Mouse (Mus musculus): ENCODE results near the gene Gata3.

The Gata3 gene

GRCm38 (mm10) chr2:9880271-9880670 is 9.6 kb downstream of the Gata3 start:
- no peak for TF ChIP-seq GATA4 (IDR thresholded peaks at IDR 0.05; ENCODE audit: insufficient replicate concordance, low read length)

DNA sequence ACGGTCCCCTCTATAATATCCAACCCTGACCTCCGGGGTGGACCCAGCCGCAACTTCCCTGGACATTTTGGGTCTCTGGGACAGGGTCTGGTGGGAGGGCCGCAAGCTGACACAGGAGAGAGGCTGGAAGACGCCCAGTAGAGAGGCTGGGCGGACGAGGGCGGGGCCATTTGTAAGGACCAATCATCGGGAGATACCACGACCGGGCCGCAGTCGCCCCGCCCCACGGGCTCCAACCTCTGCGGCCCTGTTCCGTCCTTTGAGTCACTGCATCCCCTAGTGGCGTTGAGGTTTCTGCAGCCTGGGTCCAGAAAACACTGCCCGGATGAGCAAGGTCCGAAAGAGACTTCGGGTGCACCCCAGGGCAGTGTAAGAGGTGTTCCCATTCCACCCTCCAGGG is 10.3 kb downstream of the Gata3 start:
- TF ChIP-seq GATA4 (IDR thresholded peaks at IDR 0.05; ENCODE audit: insufficient replicate concordance, low read length): no peak; the same call in 1 of the 2 replicates

GRCm38 (mm10) chr2:9879092-9879491 is 10.7 kb downstream of the Gata3 start:
- no peak for TF ChIP-seq GATA4 (IDR thresholded peaks at IDR 0.05; ENCODE audit: insufficient replicate concordance, low read length)

- no peak for TF ChIP-seq GATA4 (IDR thresholded peaks at IDR 0.05; ENCODE audit: insufficient replicate concordance, low read length)
These were observed 11.2 kb downstream of the Gata3 start for GRCm38 (mm10) chr2:9878564-9879081.

DNA sequence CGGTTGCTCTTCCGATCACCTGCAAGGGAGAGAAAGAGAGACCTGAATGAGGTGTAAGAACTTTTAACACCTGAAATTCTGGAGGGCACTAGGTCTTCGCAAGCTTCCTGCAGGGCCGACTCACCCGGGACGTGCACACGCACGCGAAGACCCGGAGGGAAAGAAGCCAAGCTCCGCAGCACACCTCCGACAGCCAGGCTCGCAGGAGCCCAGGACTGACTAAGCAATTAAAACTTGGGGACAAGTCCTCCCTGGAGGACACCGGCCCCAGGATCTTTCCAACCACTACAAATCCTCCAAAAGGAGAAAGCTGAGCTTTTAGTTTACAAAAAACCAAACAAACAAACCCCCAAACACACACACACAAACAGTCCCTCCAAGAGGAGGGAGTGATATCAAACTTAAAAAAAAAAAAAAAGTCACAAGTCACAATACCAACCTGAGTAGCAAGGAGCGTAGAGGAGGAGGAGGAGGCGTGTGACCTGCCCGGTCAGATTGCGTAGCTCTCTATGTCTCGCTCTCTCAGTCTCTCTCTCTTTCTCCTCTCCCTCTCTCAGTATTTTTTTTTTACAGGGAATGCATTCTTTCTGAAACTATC is 11.8 kb downstream of the Gata3 start:
- no peak for TF ChIP-seq GATA4 (IDR thresholded peaks at IDR 0.05; ENCODE audit: insufficient replicate concordance, low read length)

DNA sequence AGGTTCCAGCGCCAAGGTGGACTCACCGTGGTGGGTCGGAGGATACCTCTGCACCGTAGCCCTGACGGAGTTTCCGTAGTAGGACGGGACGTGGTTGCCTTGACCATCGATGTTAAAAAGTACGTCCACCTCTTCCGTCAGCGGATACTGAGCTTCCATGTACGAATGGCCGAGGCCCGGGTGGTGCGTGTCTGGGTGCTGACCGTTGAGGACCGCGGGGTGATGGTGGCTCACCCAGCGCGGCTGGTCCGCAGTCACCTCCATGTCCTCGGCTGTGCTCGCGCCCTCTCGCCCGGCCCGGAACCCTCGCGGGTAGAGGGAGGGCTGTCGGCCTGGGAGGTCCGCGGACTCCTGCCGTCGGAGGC is 12.5 kb downstream of the Gata3 start:
- TF ChIP-seq GATA4 (IDR thresholded peaks at IDR 0.05; ENCODE audit: insufficient replicate concordance, low read length): no peak

DNA sequence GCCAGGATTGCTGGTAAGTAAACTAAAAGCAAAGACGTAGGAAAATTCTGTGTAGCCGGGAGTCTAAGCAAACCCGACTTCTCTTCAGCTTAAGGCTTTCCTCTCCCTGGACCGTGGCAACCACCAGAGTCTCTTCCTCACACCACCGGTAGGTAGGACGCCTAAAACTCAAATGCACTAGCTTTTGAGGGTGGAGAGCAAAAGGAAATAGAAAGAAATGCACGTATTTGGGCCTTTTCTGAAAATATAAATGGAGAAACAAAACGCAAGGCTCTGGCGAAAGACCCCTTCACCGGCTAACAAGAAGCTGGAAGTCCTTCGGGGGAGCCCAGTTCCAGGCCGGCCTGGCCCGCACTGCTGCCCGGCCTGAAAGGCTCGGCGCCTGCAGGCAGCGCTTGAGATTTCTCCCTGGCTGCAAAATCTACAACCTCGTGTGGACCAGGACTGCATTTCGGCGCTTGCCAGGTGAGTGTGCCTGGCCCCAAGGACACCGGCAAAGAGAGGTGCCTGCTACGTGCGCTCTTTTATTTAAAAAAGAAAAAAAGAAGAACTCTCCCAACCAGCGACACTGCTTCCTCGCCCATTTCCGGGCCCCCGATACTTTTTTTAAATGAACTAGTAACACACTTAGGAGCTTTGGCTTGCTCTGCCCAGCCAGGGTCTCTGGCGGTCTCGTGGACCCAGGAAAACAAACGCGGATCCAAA is 13.1 kb downstream of the Gata3 start:
- no peak for TF ChIP-seq GATA4 (IDR thresholded peaks at IDR 0.05; ENCODE audit: insufficient replicate concordance, low read length)

DNA sequence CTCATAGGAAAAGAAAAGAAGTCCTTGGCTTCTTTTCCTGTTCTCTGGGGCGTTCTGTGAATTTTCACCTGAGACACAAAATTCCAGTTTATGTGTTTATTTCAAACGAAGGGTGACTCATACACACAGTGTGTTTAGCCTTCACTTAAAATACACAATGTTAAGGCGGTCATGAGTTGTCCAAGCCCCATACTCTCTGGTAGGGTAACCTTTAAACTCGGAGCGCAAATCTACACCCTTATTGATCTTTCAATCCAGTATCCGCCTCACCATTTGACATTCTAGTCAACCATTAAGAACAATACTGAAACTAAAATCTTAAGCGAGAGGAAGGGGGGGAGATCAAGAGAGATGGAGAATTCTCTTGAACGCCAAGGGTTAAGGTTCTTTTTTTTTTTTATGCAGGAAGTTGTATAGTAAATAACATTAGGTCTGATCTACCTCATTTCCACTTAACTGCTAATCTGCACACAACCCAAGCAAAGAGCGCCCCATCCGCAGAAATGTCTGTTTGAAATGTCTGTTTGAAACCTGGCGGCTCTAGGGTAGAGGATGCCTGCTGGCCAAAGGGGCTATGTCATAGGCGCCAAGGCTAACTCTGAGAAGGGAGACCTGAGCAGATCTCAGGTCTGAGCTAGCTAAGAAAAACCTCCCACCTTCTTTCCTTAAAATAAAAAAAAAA is 14.0 kb downstream of the Gata3 start:
- TF ChIP-seq GATA4 (IDR thresholded peaks at IDR 0.05; ENCODE audit: insufficient replicate concordance, low read length): no peak

- no peak for TF ChIP-seq GATA4 (IDR thresholded peaks at IDR 0.05; ENCODE audit: insufficient replicate concordance, low read length)
These were observed 14.6 kb downstream of the Gata3 start for GRCm38 (mm10) chr2:9875220-9875619.

GRCm38 (mm10) chr2:9874467-9875219 is 15.2 kb downstream of the Gata3 start:
- TF ChIP-seq GATA4 (IDR thresholded peaks at IDR 0.05; ENCODE audit: insufficient replicate concordance, low read length): no peak

GRCm38 (mm10) chr2:9873757-9874156 is 16.1 kb downstream of the Gata3 start:
- no peak for TF ChIP-seq GATA4 (IDR thresholded peaks at IDR 0.05; ENCODE audit: insufficient replicate concordance, low read length)

DNA sequence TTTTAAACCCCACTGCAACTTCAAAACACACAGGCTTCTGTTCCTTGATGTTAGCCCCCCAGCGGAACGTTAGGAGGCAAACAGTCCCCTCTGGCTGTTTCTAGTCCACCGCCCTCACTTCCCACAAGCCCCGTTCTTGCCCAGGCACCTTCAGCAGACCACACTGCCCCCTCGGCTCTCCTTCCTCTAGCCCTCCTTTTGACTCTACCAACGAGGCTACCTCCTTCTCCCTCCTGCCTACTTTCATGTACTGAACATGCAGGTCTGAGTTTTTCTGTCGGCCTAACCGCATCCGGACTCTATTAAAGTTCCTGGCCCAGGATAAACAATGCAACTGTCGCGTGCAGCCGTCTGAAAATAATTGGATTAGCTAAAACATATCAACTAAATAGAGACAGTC is 17.2 kb downstream of the Gata3 start:
- TF ChIP-seq GATA4 (IDR thresholded peaks at IDR 0.05; ENCODE audit: insufficient replicate concordance, low read length): no peak

GRCm38 (mm10) chr2:9871798-9872197 is 18.0 kb downstream of the Gata3 start:
- TF ChIP-seq GATA4 (IDR thresholded peaks at IDR 0.05; ENCODE audit: insufficient replicate concordance, low read length): no peak

DNA sequence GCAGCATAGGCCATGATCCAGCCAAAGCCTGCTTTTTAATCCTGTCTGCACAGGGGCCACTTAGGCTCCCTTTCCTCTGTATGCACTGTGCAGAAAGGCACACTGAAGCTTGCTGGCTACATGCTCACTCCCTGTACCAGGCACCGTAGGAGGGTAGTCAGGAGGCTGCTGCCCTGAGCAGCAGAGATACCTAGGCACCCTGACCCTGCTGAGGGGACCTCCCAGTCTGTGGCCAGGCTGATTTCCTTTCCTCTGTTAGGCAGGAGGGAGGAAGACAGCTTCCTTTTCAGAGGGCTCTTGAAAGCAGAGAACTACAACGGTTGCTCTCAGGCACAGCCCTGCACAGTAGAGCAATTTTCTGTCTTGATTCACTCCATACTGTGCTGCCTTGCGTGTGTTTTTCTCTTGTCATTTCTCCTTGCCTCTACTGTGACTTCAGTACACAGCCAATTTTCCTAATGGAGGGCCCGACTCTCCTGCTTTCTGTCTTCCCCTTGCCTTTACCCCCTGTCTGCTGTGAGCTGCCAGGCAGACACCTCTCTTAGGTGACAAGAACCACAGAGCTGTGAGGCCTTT is 18.6 kb downstream of the Gata3 start:
- no peak for TF ChIP-seq GATA4 (IDR thresholded peaks at IDR 0.05; ENCODE audit: insufficient replicate concordance, low read length)

Measured in liver, adult (tissue).